In genomic region chr11:102096446-102096845, GRCm38 (mm10) we compare ENCODE assay signal across 10 mouse cellular contexts. TPM values are rescaled to one million over a fixed set of nuclear protein-coding genes. Genes with fewer than 3 reads are reported as not detected.
A peak's percentile ranks its signal among the peaks of the same experiment; 100 is the strongest.
DNase-seq lines count a peak whose midpoint lies in the region; ATAC-seq and TF ChIP-seq lines count a peak whose summit lies in the region.
"Had no signal": no experiment of that assay in that cellular context is flagged by ENCODE, and none has a peak within 500 bp of the region (broad histone marks: within the 10 kb centered on the region; RNA-seq: fewer than 3 reads in every experiment).

No protein-coding gene starts in this region.

- ATAC-seq in lung, postnatal 0 days, result no peak
- 0 out of 2 replicates have a peak, but pooled peaks have one; percentile 21 for ATAC-seq in forebrain, embryonic 14.5 days
- no peak for ATAC-seq in limb, embryonic 15.5 days (ENCODE audit: insufficient number of reproducible peaks, low FRiP score, low TSS enrichment, low read depth)
- ATAC-seq in stomach, embryonic 14.5 days (ENCODE audit: insufficient number of reproducible peaks, insufficient read depth, low FRiP score, low read depth), result no peak
- ATAC-seq in monocyte, adult 5-6 weeks (replicated peaks; ENCODE audit: insufficient number of reproducible peaks, low FRiP score, low TSS enrichment, poor library complexity, severe bottlenecking), result no peak
- ATAC-seq: Patski had no signal

- no peak for TF ChIP-seq CTCF in lung, postnatal 0 days (IDR thresholded peaks at IDR 0.05)

- no peaks in the 10 kb centered on the region for H3K9me3 ChIP-seq in lung, postnatal 0 days (ENCODE audit: low read length)
- no peaks in the 10 kb centered on the region for H3K9me3 ChIP-seq in forebrain, embryonic 14.5 days (replicated peaks; ENCODE audit: control insufficient read depth, low read length)
- no peaks in the 10 kb centered on the region for H3K9me3 ChIP-seq in limb, embryonic 15.5 days
- H3K9me3 ChIP-seq in stomach, embryonic 14.5 days (ENCODE audit: control insufficient read depth, low read depth, low read length), result no peaks in the 10 kb centered on the region

- H3K36me3 ChIP-seq in lung, postnatal 0 days (ENCODE audit: insufficient read depth, low read length), result no peaks in the 10 kb centered on the region
- no peaks in the 10 kb centered on the region for H3K36me3 ChIP-seq in forebrain, embryonic 14.5 days (ENCODE audit: control insufficient read depth, insufficient read depth, low read length)
- H3K36me3 ChIP-seq in limb, embryonic 15.5 days, result no peaks in the 10 kb centered on the region
- no peaks in the 10 kb centered on the region for H3K36me3 ChIP-seq in stomach, embryonic 14.5 days (ENCODE audit: control insufficient read depth, insufficient read depth, low read length)

- no peak overlapping the region for H3K4me3 ChIP-seq in lung, postnatal 0 days (ENCODE audit: low read depth, low read length)
- no peak overlapping the region for H3K4me3 ChIP-seq in forebrain, embryonic 14.5 days (ENCODE audit: low read depth, low read length)
- peak overlapping the region; percentile 32 for H3K4me3 ChIP-seq in limb, embryonic 15.5 days
- H3K4me3 ChIP-seq in stomach, embryonic 14.5 days (ENCODE audit: low read depth, low read length), result no peak overlapping the region

- TF ChIP-seq EP300 in lung, postnatal 0 days (IDR thresholded peaks at IDR 0.05), result no peak

- no peaks in the 10 kb centered on the region for H3K4me1 ChIP-seq in lung, postnatal 0 days (ENCODE audit: insufficient read depth, low read depth, low read length)
- peaks cover 7% of the 10 kb centered on the region for H3K4me1 ChIP-seq in forebrain, embryonic 14.5 days (ENCODE audit: control insufficient read depth, insufficient read depth, low read length)
- peaks cover 17% of the 10 kb centered on the region for H3K4me1 ChIP-seq in limb, embryonic 15.5 days
- H3K4me1 ChIP-seq in stomach, embryonic 14.5 days (ENCODE audit: control insufficient read depth, insufficient read depth, low read length), result peaks cover 4% of the 10 kb centered on the region; the same call in 1 of the 2 replicates

- WGBS in lung, postnatal 0 days, result 51% methylated on average over 5 of the region's 5 CpGs
- WGBS in forebrain, embryonic 14.5 days, result 65% methylated on average over 5 of the region's 5 CpGs
- WGBS in limb, embryonic 15.5 days, result 75% methylated on average over 5 of the region's 5 CpGs
- WGBS in stomach, embryonic 14.5 days, result 61% methylated on average over 5 of the region's 5 CpGs

- H3K4me2 ChIP-seq in lung, postnatal 0 days (replicated peaks; ENCODE audit: low read depth, low read length), result peak overlapping the region; percentile 28
- peak overlapping the region; percentile 42 for H3K4me2 ChIP-seq in forebrain, embryonic 14.5 days (ENCODE audit: low read length)
- peak overlapping the region; percentile 50 for H3K4me2 ChIP-seq in limb, embryonic 15.5 days
- peak overlapping the region; percentile 40 for H3K4me2 ChIP-seq in stomach, embryonic 14.5 days (replicated peaks; ENCODE audit: low read depth, low read length)

- H3K27ac ChIP-seq in lung, postnatal 0 days (ENCODE audit: low read length), result no peak overlapping the region
- no peak overlapping the region for H3K27ac ChIP-seq in forebrain, embryonic 14.5 days (ENCODE audit: low read depth, low read length)
- peak overlapping the region; percentile 43; the same call in 1 of the 2 replicates for H3K27ac ChIP-seq in limb, embryonic 15.5 days
- peak overlapping the region; percentile 41; the same call in 1 of the 2 replicates for H3K27ac ChIP-seq in stomach, embryonic 14.5 days (ENCODE audit: low read length)

- H3K9ac ChIP-seq in lung, postnatal 0 days (replicated peaks; ENCODE audit: low read depth), result no peak overlapping the region
- no peak overlapping the region for H3K9ac ChIP-seq in forebrain, embryonic 14.5 days (ENCODE audit: low read length)
- no peak overlapping the region for H3K9ac ChIP-seq in limb, embryonic 15.5 days
- no peak overlapping the region for H3K9ac ChIP-seq in stomach, embryonic 14.5 days (replicated peaks; ENCODE audit: low read depth, low read length)

- DNase-seq in lung, postnatal 0 days (ENCODE audit: low spot score), result no peak
- no peak for DNase-seq in lung, postnatal 10 days
- DNase-seq in forebrain, embryonic 14.5 days (ENCODE audit: low spot score), result no peak
- DNase-seq in frontal cortex, postnatal 14 days (ENCODE audit: low spot score in 2 of 2), result no peak
- DNase-seq in MN1 (ENCODE audit: low spot score), result no peak

- H3K27me3 ChIP-seq in lung, postnatal 0 days (replicated peaks; ENCODE audit: insufficient read depth, low read length), result no peaks in the 10 kb centered on the region
- 0 out of 2 replicates have a peak, but pooled peaks cover under 1% of the 10 kb centered on the region for H3K27me3 ChIP-seq in forebrain, embryonic 14.5 days (replicated peaks; ENCODE audit: control insufficient read depth, insufficient read depth, low read length)
- H3K27me3 ChIP-seq in limb, embryonic 15.5 days, result peaks cover 12% of the 10 kb centered on the region; the same call in 1 of the 2 replicates
- no peaks in the 10 kb centered on the region for H3K27me3 ChIP-seq in stomach, embryonic 14.5 days (ENCODE audit: control insufficient read depth, insufficient read depth, low read length)

RNA-seq across cellular contexts. Expression of gene Ppy, which starts 4.7 kb away (rescaled TPM):
- 2.6 and 4.2 TPM in 2 replicates for polyA plus RNA-seq in lung, postnatal 0 days (2015; fragmentation: Nextera tagmentation; extraction: Ambion mirVana)
- polyA plus RNA-seq in forebrain, embryonic 14.5 days (2014; fragmentation: Nextera tagmentation; extraction: Ambion mirVana), result not detected in 2 replicates
- polyA plus RNA-seq in limb, embryonic 15.5 days (2015; fragmentation: Nextera tagmentation; extraction: Ambion mirVana), result not detected in 2 replicates
- not detected in 2 replicates for polyA plus RNA-seq in stomach, embryonic 14.5 days (2014; fragmentation: Nextera tagmentation; extraction: Ambion mirVana)
- total RNA-seq in monocyte, adult 5-6 weeks (2017), result not detected in 3 replicates
- polyA plus RNA-seq: cerebellum, adult 2 months; Patski had no signal

RNA-seq across cellular contexts. Expression of gene Mpp2, which starts 8.1 kb away (rescaled TPM):
- polyA plus RNA-seq in lung, postnatal 0 days (2015; fragmentation: Nextera tagmentation; extraction: Ambion mirVana), result 3.9 TPM in 2 replicates
- polyA plus RNA-seq in forebrain, embryonic 14.5 days (2014; fragmentation: Nextera tagmentation; extraction: Ambion mirVana), result 15.3 and 16.8 TPM in 2 replicates
- 7.5 and 8.8 TPM in 2 replicates for polyA plus RNA-seq in limb, embryonic 15.5 days (2015; fragmentation: Nextera tagmentation; extraction: Ambion mirVana)
- 8.4 and 8.5 TPM in 2 replicates for polyA plus RNA-seq in stomach, embryonic 14.5 days (2014; fragmentation: Nextera tagmentation; extraction: Ambion mirVana)
- not detected in 3 replicates for total RNA-seq in monocyte, adult 5-6 weeks (2017)

RNA-seq across cellular contexts. Expression of gene Pyy, which starts 11.2 kb away (rescaled TPM):
- not detected in 2 replicates for polyA plus RNA-seq in lung, postnatal 0 days (2015; fragmentation: Nextera tagmentation; extraction: Ambion mirVana)
- polyA plus RNA-seq in forebrain, embryonic 14.5 days (2014; fragmentation: Nextera tagmentation; extraction: Ambion mirVana), result not detected in 2 replicates
- polyA plus RNA-seq in limb, embryonic 15.5 days (2015; fragmentation: Nextera tagmentation; extraction: Ambion mirVana), result not detected in 2 replicates
- 5.2 and 11.2 TPM in 2 replicates for polyA plus RNA-seq in stomach, embryonic 14.5 days (2014; fragmentation: Nextera tagmentation; extraction: Ambion mirVana)
- total RNA-seq in monocyte, adult 5-6 weeks (2017), result not detected in 3 replicates
- polyA plus RNA-seq: Patski had no signal

RNA-seq across cellular contexts. Expression of gene Nags, which starts 48.9 kb away (rescaled TPM):
- 0.91 and 1.4 TPM in 2 replicates for polyA plus RNA-seq in lung, postnatal 0 days (2015; fragmentation: Nextera tagmentation; extraction: Ambion mirVana)
- 0.14 and 0.17 TPM in 2 replicates for polyA plus RNA-seq in forebrain, embryonic 14.5 days (2014; fragmentation: Nextera tagmentation; extraction: Ambion mirVana)
- polyA plus RNA-seq in limb, embryonic 15.5 days (2015; fragmentation: Nextera tagmentation; extraction: Ambion mirVana), result 0.12 and 0.14 TPM in 2 replicates
- polyA plus RNA-seq in stomach, embryonic 14.5 days (2014; fragmentation: Nextera tagmentation; extraction: Ambion mirVana), result not detected in 2 replicates
- total RNA-seq in monocyte, adult 5-6 weeks (2017), result not detected in 3 replicates
- polyA plus RNA-seq: cerebellum, adult 2 months; Patski had no signal

RNA-seq across cellular contexts. Expression of gene Cd300lg, which starts 55.1 kb away (rescaled TPM):
- 2.1 and 2.4 TPM in 2 replicates for polyA plus RNA-seq in lung, postnatal 0 days (2015; fragmentation: Nextera tagmentation; extraction: Ambion mirVana)
- 0.23 TPM in 1 of 2 replicates, not detected in the other for polyA plus RNA-seq in forebrain, embryonic 14.5 days (2014; fragmentation: Nextera tagmentation; extraction: Ambion mirVana)
- polyA plus RNA-seq in limb, embryonic 15.5 days (2015; fragmentation: Nextera tagmentation; extraction: Ambion mirVana), result 2.2 and 2.4 TPM in 2 replicates
- 1.1 and 1.2 TPM in 2 replicates for polyA plus RNA-seq in stomach, embryonic 14.5 days (2014; fragmentation: Nextera tagmentation; extraction: Ambion mirVana)
- 2.0 to 8.0 TPM (median 3.3 TPM) in 3 replicates for total RNA-seq in monocyte, adult 5-6 weeks (2017)
- polyA plus RNA-seq: Patski had no signal

Comparison
In these comparisons a context has a peak if more than half of its experiments do, and no peak if none do; other contexts are left out.
1. H3K27ac ChIP-seq: peak in limb, embryonic 15.5 days (single experiment) and stomach, embryonic 14.5 days (single experiment); none in lung, postnatal 0 days (single experiment) and forebrain, embryonic 14.5 days (single experiment).
2. Peak in every context shown above with its lines, with median percentiles within 50 percentile points of each other: H3K4me2 ChIP-seq.